Mouse (Mus musculus) T-cell, adult 2 months (primary cell): Measurements from ENCODE around the gene Lrrc73.
A peak's percentile ranks its signal among the peaks of the same experiment; 100 is the strongest.

ENCODE experiments used
- DNase-seq: peaks from one replicate; pipeline ENCODE4 v3.0.0; 2022; ENCODE audit warnings: low spot score

Lrrc73 gene

DNA sequence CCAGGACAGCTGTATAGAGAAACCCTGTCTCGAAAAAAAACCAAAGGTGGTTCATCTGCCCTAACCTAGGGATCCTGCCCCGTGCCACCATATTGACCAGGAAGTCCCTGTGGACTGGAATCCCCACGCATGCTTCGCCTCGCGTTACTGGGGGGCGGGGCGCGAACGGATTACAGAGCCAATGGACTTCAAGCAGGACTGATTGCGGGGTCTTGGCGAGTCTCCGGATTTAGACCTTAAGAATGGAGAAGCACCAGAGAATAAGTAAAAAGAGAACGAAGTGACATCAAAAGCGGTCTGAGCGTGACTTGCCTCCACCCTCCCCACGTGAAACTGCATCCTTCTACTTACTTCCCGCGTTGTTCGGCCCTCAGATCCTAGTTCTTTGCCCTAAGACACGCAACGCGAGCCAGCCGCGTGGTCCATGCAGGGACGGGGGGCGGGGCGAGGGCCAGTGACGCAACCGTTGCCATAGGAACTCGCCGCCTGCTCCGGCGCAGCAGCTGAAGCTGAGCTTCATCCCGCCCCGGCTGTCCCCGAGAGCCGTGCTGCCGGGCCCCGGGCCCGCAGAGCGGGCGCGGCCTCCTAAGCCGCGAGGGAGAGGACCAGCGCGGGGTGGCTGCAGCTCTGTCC is at the start of gene Lrrc73:
TSS of gene Lrrc73 (plus strand) at position 80 of the 633 bp plus-strand sequence.
- DNase-seq = peak; percentile 91

DNA sequence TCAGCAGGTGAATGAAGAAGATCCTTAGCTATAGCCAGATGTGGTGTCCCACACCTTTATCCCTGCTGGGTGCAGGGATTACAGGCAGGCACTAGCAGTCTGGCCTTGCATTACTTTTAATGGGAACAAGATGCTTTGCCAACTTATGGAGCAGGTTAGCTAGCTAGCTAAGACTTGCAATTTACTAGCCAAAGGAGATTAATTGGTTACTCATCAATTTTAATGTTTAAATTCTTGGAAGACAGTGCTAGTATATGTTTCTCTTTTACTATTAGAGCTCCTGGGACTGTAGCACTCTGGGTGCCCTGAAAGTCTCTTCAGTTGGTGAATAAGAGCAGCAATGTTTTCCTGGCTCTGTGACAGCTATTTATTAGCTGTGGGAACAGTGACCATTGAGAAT is 46.7 kb upstream of the Lrrc73 start:
- DNase-seq = no peak

DNA sequence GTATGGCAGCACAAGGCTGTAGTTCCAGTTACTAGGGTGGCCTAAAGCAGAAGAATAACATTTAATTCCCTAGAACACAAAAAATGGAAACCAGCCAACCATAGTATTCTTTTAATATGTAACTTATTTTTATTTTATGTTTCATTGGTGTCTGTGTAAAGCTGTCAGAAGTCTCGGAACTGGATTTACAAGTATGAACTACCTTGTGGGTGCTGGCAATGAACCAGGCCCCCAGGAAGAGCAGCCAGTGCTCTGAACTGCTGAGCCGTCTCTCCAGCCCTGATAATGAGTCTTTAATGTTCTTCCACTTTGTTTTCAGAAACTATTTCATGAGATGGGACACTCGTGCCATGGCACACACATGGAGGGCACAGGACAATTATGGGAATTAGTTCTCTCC is 42.8 kb upstream of the Lrrc73 start:
- DNase-seq = no peak

DNA sequence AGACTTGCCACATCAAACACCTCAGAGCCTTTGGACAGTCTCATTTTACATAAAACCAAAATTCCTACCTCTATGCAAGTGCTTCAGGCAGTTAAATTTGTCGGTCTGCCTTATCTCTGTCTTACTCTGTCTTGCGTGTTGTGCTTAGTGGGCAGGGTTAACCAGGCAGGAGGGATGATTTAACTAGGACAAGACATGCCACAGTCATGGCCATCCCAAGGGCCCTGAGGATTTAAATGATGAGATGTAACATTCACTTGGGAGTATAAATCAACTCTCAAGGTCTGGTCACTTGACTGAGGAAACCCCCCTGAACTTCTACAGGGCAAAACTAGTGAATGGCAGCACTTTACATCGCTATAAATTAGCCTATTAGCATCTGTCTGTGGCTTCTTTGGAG is 31.7 kb upstream of the Lrrc73 start:
- no peak for DNase-seq

DNA sequence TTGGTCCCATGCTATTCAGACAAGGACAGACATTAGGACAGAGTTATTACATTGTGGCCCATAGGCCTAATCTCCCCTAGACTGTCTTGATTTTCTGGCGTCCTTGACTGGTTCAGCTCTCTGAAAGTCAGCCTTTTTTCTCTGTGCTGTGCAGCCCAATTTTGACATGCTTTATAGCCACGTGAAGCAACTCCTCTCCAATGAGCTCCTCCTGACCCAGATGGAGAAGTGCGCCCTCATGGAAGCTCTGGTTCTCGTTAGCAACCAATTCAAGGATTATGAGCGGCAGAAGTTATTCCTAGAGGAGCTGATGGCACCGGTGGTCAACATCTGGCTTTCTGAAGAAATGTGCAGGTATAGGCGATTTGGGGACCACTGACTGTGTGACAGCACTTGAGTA is 25.8 kb upstream of the Lrrc73 start:
- no peak for DNase-seq

DNA sequence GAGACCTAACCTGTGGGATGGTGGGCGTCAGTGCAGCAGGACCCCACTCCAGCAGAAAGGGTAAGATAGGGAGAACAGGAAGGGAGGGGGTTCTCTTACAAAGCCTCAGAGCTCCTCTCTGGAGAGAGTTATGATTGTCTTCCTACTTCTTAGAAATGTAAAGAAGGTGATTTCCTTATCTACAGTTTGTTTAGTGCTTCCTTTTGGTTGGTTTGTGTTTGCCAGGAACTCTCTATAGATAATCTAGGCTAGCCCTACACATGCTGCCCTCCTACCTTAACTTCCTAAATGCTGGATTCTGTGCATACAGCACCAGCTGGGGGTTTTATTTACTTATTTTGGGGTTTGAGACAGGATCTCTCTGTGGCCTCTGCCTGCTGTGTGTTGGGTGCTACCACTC is 17.3 kb upstream of the Lrrc73 start:
- no peak for DNase-seq

DNA sequence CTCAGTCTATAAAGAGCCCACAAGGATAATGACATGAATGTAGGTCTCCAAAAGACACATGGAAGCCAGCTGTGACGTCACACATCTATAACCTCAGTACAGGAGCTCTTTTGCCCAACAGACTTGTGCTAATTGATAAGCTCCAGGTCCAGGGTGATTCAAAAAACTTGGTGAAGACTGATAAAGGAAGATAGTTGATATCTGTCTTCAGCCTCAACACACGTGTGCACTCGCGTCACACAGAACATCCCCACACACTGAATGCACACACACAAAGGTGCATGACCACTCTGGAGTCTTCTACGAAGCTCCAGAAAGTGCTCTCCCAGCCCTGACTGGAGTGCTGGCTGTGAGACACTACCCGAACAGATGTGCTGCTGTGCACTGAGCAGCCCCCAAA is 16.3 kb upstream of the Lrrc73 start:
- no peak for DNase-seq

DNA sequence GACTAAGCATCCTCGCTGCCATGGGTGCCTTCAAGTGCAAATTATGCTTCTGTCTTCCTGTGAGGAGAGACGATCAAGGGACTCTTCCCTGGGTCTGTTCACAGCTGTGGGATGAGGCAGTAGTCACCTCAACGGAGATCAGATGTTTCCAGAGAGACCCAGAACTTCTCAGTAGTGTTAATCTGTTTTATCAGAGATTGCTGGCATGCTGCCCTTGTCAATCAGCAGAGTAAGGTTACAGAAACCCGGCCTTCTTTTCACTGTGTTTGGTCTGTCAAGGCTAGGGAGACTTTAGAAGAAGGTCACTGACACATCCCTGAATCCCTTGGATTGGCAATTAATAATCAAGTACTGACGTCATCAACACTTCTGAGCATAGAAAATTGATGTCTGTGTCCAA is 15.9 kb upstream of the Lrrc73 start:
- DNase-seq = no peak

DNA sequence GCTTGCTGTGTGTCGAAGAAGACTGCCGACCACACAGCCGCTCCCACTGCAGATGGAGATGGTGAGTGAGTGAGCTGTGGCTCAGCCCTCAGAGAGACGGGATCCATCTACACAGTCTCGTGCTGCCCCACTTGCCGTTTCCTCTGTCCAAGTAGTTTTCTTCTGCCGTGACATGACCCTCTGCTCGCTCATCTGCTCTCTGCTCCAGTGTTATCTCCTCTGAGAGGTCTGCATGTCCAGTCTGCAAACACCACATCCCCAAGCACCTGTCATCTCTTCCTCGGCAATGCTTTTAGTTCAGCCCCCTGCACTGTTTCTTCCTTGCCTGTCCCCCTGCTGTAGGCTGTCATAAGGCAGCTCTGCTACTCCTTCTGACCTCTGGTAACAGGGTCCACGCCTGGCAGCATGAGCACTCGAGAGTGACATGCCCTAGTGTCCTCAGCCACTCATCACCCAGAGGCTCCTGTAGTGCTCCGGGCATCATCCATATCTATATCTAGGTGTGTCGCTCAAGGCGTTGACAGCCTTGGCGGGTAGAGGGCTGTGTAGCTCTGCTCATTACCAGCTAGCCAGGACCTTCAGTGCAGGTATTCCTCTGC is 13.7 kb upstream of the Lrrc73 start:
- DNase-seq = no peak

DNA sequence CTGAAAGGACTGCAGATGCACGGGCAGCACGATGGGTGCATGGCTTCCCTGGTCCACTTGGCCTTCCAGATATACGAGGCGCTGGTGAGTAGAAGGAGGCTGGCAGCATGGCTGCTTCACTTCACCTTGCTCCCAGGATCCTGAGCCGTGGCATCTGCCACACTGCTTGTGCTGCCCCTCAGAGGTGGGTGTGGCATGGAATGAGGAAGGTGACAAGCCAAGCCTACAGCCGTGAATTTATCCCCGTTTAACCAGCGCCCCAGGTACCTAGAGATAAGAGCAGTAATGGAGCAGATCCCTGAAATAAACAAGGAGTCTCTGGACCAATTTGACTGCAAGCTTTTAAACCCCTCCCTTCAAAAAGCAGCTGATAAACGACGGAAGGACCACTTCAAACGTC is 11.9 kb upstream of the Lrrc73 start:
- DNase-seq = no peak

DNA sequence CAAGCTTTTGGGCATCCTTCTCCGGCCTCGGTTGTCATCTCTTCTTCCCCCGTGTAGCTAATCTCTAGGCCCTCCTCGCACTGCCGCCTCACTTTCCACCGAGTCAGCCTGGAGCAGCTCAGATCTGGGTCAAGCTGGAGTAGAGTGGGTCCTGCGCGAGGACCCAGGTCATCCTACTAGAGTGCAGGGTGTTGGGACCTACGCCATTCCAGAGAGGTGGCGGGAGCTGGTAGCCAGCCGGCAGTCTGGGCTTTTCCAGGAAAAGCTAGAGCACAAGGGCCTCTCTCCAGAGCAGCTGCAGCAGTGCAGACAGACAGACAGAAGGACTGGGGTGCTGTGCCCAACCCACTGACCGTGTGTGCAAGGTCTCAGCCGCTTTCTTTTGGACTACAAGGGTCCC is 11.1 kb upstream of the Lrrc73 start:
- DNase-seq = no peak

DNA sequence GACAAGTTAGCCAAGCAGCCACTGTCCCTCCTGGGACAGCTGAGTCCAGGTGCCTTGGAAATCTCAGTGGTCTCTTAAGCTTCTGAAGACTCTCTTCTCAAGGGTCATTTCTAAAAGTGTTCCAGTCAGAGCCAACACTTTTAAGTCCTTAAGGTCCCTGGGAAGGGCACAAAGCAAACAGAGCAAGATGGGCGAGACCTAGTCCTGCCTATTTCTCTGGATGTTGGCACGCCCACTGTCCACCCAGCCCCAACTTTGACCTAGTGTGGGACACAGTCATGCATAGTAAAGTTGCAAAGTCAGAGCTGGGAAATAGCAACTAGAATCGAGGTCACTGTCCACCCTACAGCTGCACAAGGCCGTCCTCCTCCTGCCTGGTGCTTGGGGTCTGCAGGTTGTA is 10.3 kb upstream of the Lrrc73 start:
- no peak for DNase-seq

DNA sequence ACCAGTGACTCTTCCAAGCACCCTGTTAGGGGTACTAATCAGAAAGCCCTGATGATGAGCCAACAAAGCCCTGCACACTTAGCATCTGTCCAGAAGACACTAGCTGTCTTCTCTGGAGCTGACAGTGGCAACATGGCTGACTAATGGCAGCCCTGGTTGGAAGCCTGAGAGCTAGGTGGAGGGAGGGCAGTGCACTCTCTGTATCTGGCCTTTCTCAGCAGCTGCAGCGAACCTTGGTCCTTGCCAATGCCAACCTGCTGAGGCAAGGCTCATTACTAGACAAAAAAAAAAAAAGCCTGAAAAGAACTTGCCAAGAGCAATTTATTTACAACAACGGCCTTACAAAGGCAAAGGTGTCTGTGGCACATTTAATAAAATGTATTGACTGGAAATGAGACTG is 9.7 kb upstream of the Lrrc73 start:
- DNase-seq = no peak

DNA sequence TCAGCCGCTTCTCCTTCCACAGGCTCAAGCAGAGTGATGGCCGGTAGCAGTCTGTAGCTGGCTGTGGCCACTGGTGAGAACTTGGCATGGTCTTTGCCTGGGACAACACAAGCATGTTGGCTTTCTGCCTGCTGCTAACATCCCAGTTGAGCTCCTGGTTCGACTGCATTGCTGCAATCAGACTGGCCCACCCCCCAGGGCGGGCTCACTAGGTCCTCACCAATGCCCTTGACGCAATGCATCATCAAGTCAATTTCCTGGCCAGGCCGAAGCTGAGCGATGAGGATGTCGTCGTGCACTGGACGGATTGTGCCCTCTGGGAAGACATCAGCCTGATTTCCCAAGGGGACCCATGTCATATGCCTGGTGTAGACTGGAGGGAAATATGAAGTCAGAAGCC is 8.8 kb upstream of the Lrrc73 start:
- no peak for DNase-seq

DNA sequence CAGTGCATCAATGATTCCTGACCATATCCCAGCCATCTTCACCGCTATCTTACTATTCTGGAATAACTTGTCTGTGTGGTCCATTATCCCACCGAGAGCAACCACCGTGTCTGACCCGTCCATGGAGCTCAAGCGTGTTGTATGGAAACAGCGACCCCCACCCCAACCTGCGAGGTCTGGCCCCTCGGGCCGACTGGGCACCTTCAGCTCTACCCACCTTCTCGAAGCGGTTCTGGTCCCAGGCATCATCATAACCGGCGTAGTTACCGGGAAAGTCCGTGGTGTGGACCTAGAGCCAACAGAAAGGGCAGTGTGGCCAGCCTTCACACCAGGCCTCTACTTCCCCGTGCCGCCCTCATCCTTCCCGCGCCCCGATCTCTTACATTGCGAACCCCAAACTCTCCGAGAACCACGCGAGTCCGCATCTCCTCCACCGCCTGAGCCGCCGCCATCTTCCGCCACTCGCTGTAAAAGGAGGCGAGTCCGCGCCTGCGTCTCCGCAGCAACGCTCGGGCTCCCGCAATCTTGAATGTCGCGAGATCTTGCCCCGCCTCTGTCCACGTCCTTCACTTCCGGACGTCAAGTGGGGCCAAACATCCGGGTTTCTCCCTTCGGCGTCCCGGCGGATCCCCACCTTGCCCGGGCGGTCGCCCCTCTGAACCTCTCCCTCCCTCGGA is 5.7 kb upstream of the Lrrc73 start, which contains the start of the genes Polr1c and Yipf3:
TSS of gene Polr1c (minus strand) at position 543 of the 677 bp plus-strand sequence.
TSS of gene Yipf3 (plus strand) at position 569 of the 677 bp plus-strand sequence.
- peak; percentile 94 for DNase-seq

DNA sequence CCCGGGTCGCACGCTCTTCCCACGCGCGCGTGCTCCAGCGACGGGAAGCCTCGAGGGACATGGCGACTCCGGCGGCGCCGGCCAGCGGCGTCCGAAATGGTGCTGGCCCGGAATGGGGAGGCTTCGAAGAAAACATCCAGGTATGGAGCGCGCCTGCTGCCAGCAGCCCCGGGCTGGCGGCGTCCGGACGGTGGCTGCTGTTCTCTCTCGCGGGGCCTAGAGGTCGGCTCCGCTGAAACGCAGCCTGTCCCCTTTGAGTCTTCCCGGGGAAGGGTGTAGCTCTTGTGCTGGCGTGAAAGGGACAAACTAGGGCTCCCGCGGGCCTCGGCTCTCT is 5.2 kb upstream of the Lrrc73 start:
- DNase-seq = no peak

DNA sequence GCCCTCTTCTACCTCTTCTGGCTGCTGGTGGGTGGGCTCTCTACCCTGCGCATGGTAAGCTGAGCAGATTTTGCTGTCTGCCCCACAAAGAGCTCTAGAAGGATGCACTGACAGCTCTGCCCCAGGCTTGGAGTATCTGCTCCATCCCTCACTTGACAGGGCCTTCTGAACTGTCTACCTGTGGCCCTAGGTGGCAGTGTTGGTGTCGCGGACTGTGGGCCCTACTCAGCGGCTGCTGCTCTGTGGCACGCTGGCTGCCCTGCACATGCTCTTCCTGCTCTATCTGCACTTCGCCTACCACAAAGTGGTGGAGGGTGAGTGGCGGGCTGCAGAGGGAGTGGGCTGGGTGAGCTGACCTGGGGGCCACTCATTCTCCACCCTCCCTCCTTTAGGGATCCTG is 2.2 kb upstream of the Lrrc73 start:
- peak; percentile 36 for DNase-seq

DNA sequence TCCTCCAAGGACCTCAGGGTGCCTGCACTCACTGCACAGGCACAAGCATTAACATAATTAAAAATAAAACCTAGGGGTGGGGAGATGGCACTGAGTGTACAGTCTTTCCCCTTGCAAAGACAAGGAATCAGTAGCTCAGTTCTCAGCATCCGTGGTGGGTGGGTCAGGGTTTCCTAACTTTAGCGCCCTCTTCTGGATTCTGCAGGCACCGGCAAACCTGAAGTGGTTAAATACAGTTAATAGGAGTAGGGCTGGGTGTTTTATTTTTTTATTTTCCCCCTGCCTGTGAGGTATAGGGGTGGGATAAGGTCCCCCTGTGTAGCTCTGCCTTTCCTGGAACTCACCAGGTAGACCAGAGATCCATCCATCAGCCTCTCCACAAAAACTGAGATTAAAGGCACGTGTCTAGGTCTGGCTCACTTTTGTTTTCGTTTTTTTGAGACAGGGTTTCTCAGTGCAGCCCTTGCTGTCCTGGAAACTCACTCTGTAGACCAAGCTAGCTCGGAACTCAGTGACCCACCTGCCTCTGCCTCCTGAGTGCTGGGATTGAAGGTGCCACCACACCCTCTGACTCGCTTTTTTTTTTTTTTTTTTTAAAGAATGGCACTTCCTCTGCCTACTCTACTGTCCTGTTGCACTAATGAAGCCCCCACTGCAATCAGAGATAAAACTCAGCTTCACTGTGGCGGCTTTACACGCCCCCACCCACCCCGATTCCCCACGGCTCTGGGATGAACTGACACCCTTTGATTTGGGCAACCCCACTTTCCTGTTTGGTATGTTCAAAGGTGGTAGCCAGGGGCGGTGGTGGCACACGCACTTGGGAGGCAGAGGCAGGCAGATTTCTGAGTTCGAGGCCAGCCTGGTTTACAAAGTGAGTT is 520 bp upstream of the Lrrc73 start:
- peak; percentile 56 for DNase-seq

DNA sequence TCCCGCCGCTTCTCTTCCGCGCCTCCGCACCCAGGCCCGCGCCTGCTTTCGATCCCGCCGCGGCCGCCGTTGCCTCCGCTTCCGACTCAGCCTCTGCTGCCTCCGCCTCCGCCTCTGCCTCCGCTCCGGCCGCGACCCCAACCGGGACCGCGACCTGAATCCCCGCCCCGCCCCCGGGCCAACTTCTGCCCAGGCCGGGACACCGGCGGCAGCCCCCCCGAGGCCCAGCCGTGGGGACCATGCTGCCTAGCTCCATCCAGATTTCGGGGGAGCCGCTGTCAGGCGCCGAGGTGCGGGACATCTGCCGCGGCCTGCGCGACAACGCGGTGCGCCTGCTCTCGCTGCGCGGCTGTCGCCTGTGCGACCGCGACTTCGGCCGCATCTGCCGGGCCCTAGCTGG is 775 bp downstream of the Lrrc73 start:
- no peak for DNase-seq

DNA sequence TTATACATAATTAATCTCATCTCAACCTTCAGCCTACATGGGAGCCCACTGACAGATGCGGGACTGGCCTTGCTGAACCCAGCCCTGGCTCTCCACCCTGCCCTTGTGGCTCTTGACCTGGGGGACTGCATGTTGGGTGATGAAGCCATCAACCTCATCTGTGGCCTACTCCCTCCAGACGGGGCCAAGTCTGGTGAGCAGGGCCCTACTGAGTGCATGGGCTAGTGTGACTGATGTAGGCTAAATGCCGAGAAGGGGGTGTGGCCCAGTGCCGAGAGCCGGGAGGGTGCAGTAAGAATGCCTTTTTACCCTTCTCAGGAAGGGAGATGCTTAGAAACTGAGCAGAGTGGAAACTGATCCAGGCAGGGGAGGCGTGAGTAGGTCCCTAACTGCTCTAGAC is 1.8 kb downstream of the Lrrc73 start:
- no peak for DNase-seq

DNA sequence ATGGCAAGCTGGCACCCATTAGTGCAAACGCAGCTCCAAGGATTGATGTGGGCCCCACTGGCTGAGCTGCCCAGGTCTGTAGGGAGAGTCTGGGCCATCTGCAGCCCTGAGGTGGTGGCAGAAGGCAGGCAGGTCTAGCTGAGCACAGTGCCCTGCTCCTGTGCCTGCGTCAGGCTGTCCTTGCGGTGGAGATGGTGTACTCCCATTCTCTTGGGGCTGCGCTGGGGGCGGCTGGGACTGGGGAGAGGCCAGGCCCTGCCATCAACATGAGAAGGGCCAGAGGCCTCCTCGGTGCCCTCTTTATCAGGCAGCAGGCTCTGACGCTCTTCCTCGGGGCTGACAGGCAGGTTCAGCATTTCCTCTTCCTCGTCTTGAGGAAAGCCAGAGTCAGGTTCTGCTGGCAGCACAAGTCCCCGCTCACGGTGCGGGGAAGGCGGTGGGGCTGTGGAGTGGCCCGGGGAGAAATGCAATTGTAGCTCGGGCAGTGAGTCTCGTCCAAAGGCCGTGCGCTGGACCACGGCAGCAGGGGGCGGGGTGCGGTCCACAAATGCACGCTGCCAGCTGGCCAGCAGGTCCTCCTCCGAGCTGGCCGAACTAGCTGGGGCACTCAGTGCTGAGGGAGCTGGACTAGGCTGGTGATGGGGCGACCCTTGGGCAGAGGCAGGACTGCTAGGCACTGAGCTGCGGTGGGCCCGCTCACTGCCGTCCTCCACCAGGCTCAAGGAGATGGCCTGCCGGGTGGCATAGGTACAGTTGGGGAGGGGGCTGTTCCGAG is 5.1 kb downstream of the Lrrc73 start:
- no peak for DNase-seq

DNA sequence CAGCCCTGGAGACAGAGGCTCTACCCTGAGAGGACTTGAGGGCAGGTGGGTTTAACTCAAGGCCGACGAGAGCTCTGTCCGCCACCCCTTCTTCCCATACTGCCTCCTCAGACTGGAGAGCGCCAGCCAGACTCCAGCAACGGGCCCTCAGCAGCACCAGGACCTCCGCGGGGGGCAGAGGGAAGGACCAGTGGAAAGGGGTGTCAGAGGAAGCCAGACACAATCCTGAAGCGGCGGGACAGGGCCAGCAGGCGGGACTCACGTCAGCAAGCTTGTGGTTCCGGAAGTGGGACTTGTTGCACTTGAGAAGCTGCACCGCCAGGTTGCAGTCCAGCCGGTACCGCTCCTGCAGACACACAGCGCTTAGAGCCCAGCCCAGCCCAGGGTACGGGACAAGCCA is 6.3 kb downstream of the Lrrc73 start:
- no peak for DNase-seq
